ENCODE assay signal across 10 mouse cellular contexts in the genomic region with DNA sequence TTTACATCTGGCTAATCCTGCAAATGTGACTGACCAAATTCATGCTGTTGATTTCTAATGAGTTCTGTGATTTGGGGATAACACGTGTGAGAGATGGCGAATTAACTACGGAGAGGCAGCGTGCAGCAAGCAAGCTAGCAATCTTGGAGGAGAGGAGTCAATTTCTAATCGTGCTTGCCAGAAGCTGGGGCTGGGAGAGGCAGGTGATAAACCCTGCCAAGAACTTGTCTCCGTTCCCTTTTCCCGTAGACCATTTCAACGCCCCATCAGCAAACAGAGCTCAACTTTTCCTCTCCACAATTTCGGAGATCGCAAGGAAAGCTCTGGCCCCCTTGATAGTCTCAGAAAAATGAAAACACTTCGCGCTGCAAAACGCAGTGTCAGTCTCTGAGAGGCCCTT.
A peak's percentile ranks its signal among the peaks of the same experiment; 100 is the strongest.
DNase-seq lines count a peak whose midpoint lies in the region; ATAC-seq lines count a peak whose summit lies in the region.
"Had no signal": no experiment of that assay in that cellular context is flagged by ENCODE, and none has a peak within 500 bp of the region (broad histone marks: within the 10 kb centered on the region; RNA-seq: fewer than 3 reads in every experiment).

No protein-coding gene starts in this region.

- H3K27ac ChIP-seq in hindbrain, embryonic 13.5 days, result peak overlapping the region; percentile 80
- H3K27ac ChIP-seq in hindbrain, embryonic 10.5 days, result no peak overlapping the region; the same call in 1 of the 2 replicates
- H3K27ac ChIP-seq in embryonic facial prominence, embryonic 14.5 days (replicated peaks; ENCODE audit: low read depth, low read length), result peak overlapping the region; percentile 55
- peak overlapping the region; percentile 62 for H3K27ac ChIP-seq in heart, embryonic 15.5 days
- 0 out of 2 replicates have a peak overlapping the region, but pooled peaks have one; percentile 63 for H3K27ac ChIP-seq in midbrain, embryonic 10.5 days (replicated peaks)

- WGBS in hindbrain, embryonic 13.5 days, result 43% methylated on average over 13 of the region's 13 CpGs
- 61% methylated on average over 13 of the region's 13 CpGs for WGBS in hindbrain, embryonic 10.5 days
- WGBS in embryonic facial prominence, embryonic 14.5 days, result 30% methylated on average over 13 of the region's 13 CpGs
- 9% methylated on average over 13 of the region's 13 CpGs for WGBS in heart, embryonic 15.5 days
- 49% methylated on average over 13 of the region's 13 CpGs for WGBS in midbrain, embryonic 10.5 days

- no peaks in the 10 kb centered on the region for H3K9me3 ChIP-seq in hindbrain, embryonic 13.5 days
- peaks cover 4% of the 10 kb centered on the region; the same call in 1 of the 2 replicates for H3K9me3 ChIP-seq in hindbrain, embryonic 10.5 days
- H3K9me3 ChIP-seq in embryonic facial prominence, embryonic 14.5 days (ENCODE audit: control insufficient read depth, low read length), result 0 out of 2 replicates have a peak, but pooled peaks cover 4% of the 10 kb centered on the region
- H3K9me3 ChIP-seq in heart, embryonic 15.5 days (replicated peaks), result no peaks in the 10 kb centered on the region
- H3K9me3 ChIP-seq in midbrain, embryonic 10.5 days (replicated peaks), result no peaks in the 10 kb centered on the region

- 0 out of 2 replicates have a peak overlapping the region, but pooled peaks have one; percentile 3 for H3K4me2 ChIP-seq in hindbrain, embryonic 13.5 days
- H3K4me2 ChIP-seq in embryonic facial prominence, embryonic 14.5 days (ENCODE audit: low read depth, low read length), result peak overlapping the region; percentile 34; the same call in 1 of the 2 replicates
- H3K4me2 ChIP-seq in heart, embryonic 15.5 days, result peak overlapping the region; percentile 41

- no peak for DNase-seq in hindbrain, embryonic 10.5 days (ENCODE audit: low spot score)
- peak; percentile 88 for DNase-seq in embryonic facial prominence, embryonic 14.5 days (ENCODE audit: low spot score)
- DNase-seq in midbrain, embryonic 10.5 days (ENCODE audit: low spot score), result no peak
- DNase-seq in layer of hippocampus, adult 8-10 months (ENCODE audit: low spot score in 2 of 2), result no peak
- DNase-seq in right cerebral cortex, adult 18-20 months, result no peak
- no peak for DNase-seq in frontal cortex, postnatal 10 days (ENCODE audit: low spot score in 2 of 2)
- DNase-seq: lung, postnatal 36 days had no signal

- no peak overlapping the region for H3K9ac ChIP-seq in hindbrain, embryonic 13.5 days
- no peak overlapping the region for H3K9ac ChIP-seq in embryonic facial prominence, embryonic 14.5 days (ENCODE audit: low read depth, low read length)
- no peak overlapping the region for H3K9ac ChIP-seq in heart, embryonic 15.5 days

- no peak overlapping the region for H3K4me3 ChIP-seq in hindbrain, embryonic 13.5 days
- no peak overlapping the region for H3K4me3 ChIP-seq in hindbrain, embryonic 10.5 days
- no peak overlapping the region for H3K4me3 ChIP-seq in embryonic facial prominence, embryonic 14.5 days (ENCODE audit: low read depth, low read length)
- peak overlapping the region; percentile 22 for H3K4me3 ChIP-seq in heart, embryonic 15.5 days
- no peak overlapping the region for H3K4me3 ChIP-seq in midbrain, embryonic 10.5 days

- H3K36me3 ChIP-seq in hindbrain, embryonic 13.5 days, result no peaks in the 10 kb centered on the region
- peaks cover 21% of the 10 kb centered on the region for H3K36me3 ChIP-seq in hindbrain, embryonic 10.5 days
- no peaks in the 10 kb centered on the region for H3K36me3 ChIP-seq in embryonic facial prominence, embryonic 14.5 days (ENCODE audit: control insufficient read depth, insufficient read depth, low read length)
- no peaks in the 10 kb centered on the region for H3K36me3 ChIP-seq in heart, embryonic 15.5 days
- peaks cover 26% of the 10 kb centered on the region for H3K36me3 ChIP-seq in midbrain, embryonic 10.5 days

- ATAC-seq in hindbrain, embryonic 13.5 days (ENCODE audit: low FRiP score), result no peak
- ATAC-seq in embryonic facial prominence, embryonic 14.5 days (ENCODE audit: low read depth), result no peak
- peak; percentile 53; the same call in 1 of the 2 replicates for ATAC-seq in heart, embryonic 15.5 days (replicated peaks; ENCODE audit: insufficient number of reproducible peaks, insufficient read depth, low FRiP score, low read depth)

- H3K4me1 ChIP-seq in hindbrain, embryonic 13.5 days (replicated peaks), result peaks cover 56% of the 10 kb centered on the region
- H3K4me1 ChIP-seq in hindbrain, embryonic 10.5 days (replicated peaks), result peaks cover 38% of the 10 kb centered on the region
- peaks cover 29% of the 10 kb centered on the region for H3K4me1 ChIP-seq in embryonic facial prominence, embryonic 14.5 days (ENCODE audit: control insufficient read depth, insufficient read depth, low read length)
- H3K4me1 ChIP-seq in heart, embryonic 15.5 days (replicated peaks), result peaks cover 28% of the 10 kb centered on the region
- H3K4me1 ChIP-seq in midbrain, embryonic 10.5 days, result peaks cover 55% of the 10 kb centered on the region

- H3K27me3 ChIP-seq in hindbrain, embryonic 13.5 days, result no peaks in the 10 kb centered on the region
- H3K27me3 ChIP-seq in hindbrain, embryonic 10.5 days (ENCODE audit: insufficient read depth, poor library complexity, severe bottlenecking), result no peaks in the 10 kb centered on the region
- H3K27me3 ChIP-seq in embryonic facial prominence, embryonic 14.5 days (replicated peaks; ENCODE audit: control insufficient read depth, insufficient read depth, low read length), result no peaks in the 10 kb centered on the region
- no peaks in the 10 kb centered on the region for H3K27me3 ChIP-seq in heart, embryonic 15.5 days
- H3K27me3 ChIP-seq in midbrain, embryonic 10.5 days (ENCODE audit: low read depth, poor library complexity, severe bottlenecking), result peaks cover 14% of the 10 kb centered on the region; the same call in 1 of the 2 replicates
- H3K27me3 ChIP-seq: CH12.LX had no signal
